Mouse (Mus musculus) midbrain, embryonic 10.5 days (tissue): ENCODE measurements around the gene Gtpbp10. TPM values are rescaled to one million over a fixed set of nuclear protein-coding genes. Genes with fewer than 3 reads are reported as not detected.

Source experiments
- DNase-seq: peaks from one replicate; pipeline ENCODE4 v3.0.0-alpha.2; 2017; ENCODE audit warnings: low spot score
- H3K27ac ChIP-seq: fragments of 300-500 bp; sonication (generic); replicated peaks from 2 replicates; pipeline ENCODE4 v1.5.1; 2016; ENCODE audit warnings: mild to moderate bottlenecking
- H3K27me3 ChIP-seq: fragments of 300-500 bp; sonication (generic); 2 replicates; pipeline ENCODE4 v1.6.1; 2016; ENCODE audit warnings: low read depth, mild to moderate bottlenecking; ENCODE audit not compliant: poor library complexity, severe bottlenecking
- H3K36me3 ChIP-seq: fragments of 300-500 bp; sonication (generic); 2 replicates; pipeline ENCODE4 v1.6.1; 2016; ENCODE audit warnings: mild to moderate bottlenecking, moderate library complexity
- H3K4me1 ChIP-seq: fragments of 300-500 bp; sonication (generic); 2 replicates; pipeline ENCODE4 v1.6.1; 2016
- H3K4me3 ChIP-seq: fragments of 300-500 bp; sonication (generic); 2 replicates; pipeline ENCODE4 v1.5.1; 2016; ENCODE audit warnings: mild to moderate bottlenecking, moderate library complexity
- H3K9me3 ChIP-seq: fragments of 300-500 bp; sonication (generic); replicated peaks from 2 replicates; pipeline ENCODE4 v1.6.1; 2016; ENCODE audit warnings: mild to moderate bottlenecking
- WGBS: fragments of 180-500 bp; shearing (Covaris S2); methylation state at CpG from one replicate; pipeline ENCODE4 v1.1.7; 2016; 5-methylcytosine and 5-hydroxymethylcytosine counted together
- polyA plus RNA-seq: library from polyadenylated mRNA; unstranded; fragments of >200 nt; fragmentation: Nextera tagmentation; extraction: Ambion mirVana; gene quantifications from 2 replicates; pipeline ENCODE4 v1.2.1, GENCODE M21; 2016

Gene Gtpbp10
- polyA plus RNA-seq, 1 experiment from 2014 or later = 34.7 TPM

GRCm38 (mm10) chr5:5514196-5515076 is 44.9 kb downstream of the Gtpbp10 start, which contains the start of gene Cldn12:
Gene Cldn12, minus strand, starts transcription at chr5:5514958.
- DNase-seq = peak; percentile 93
- Histone ChIP-seq H3K36me3 (peaks cover 12% of the 10 kb centered on the region), H3K4me1 (peaks cover 19% of the 10 kb centered on the region), H3K27me3 (no peaks in the 10 kb centered on the region), H3K27ac (peak within 1 kb of the TSS; percentile 91), H3K4me3 (peak within 1 kb of the TSS; percentile 85), H3K9me3 (no peaks in the 10 kb centered on the region)
- under 1% methylated on average over 79 of the region's 79 CpGs for WGBS

DNA sequence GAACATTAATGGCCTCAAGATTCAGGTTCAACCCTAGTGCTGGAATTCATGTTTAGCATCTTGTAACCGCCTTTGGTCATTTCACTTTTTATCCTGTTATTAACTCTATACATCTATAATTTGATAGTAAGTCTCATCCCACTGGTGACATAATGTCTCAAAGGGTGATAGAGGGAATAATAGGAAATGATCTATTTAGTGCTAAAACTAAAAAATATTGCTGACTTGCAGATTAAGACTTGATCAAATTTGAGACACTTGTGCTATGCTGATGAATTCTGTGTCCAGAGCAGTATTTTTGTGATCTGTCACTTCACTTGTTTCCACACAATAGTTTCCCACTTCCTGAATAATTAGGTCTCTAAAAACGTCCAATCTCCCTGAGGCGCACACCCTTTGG is 47.9 kb downstream of the Gtpbp10 start:
- DNase-seq = no peak

DNA sequence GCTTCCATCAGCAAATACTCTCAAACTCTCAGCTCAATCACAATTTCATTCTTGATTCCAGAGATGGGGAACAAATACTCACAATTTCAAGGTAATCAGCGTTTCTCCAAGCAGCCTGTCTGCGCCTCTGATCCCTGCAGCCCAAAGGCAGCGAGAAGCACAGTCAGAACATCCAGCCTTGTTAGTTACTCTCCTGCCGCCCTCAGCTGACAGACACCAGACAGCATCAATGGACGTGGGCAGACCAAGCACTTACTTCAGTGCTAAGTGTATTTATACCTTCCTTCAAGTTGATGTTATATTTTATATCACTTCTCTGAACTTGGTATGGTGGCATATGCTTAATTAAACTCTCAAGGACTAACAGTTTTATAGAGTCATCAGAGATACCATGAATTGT is 48.3 kb downstream of the Gtpbp10 start:
- Histone ChIP-seq H3K9me3 (no peaks in the 10 kb centered on the region), H3K4me1 (peaks cover 30% of the 10 kb centered on the region), H3K27me3 (no peaks in the 10 kb centered on the region), H3K4me3 (no peak overlapping the region), H3K36me3 (peaks cover 35% of the 10 kb centered on the region), H3K27ac (no peak overlapping the region)
- WGBS = 76% methylated on average over 5 of the region's 5 CpGs
- DNase-seq = no peak

More for the DNA sequence above, 47.9 kb downstream of the Gtpbp10 start:
- H3K27ac ChIP-seq = no peak overlapping the region
- no peak overlapping the region for H3K4me3 ChIP-seq
- no peaks in the 10 kb centered on the region for H3K27me3 ChIP-seq
- H3K36me3 ChIP-seq = peaks cover 33% of the 10 kb centered on the region
- H3K9me3 ChIP-seq = no peaks in the 10 kb centered on the region
- WGBS = 89% methylated on average over 3 of the region's 3 CpGs
- peaks cover 30% of the 10 kb centered on the region for H3K4me1 ChIP-seq

GRCm38 (mm10) chr5:5510304-5510887 is 48.9 kb downstream of the Gtpbp10 start:
- H3K4me3 ChIP-seq = no peak overlapping the region
- H3K27ac ChIP-seq = no peak overlapping the region
- H3K4me1 ChIP-seq = peaks cover 30% of the 10 kb centered on the region
- 73% methylated on average over 10 of the region's 10 CpGs for WGBS
- no peak for DNase-seq
- H3K36me3 ChIP-seq = peaks cover 35% of the 10 kb centered on the region
- H3K9me3 ChIP-seq = no peaks in the 10 kb centered on the region
- no peaks in the 10 kb centered on the region for H3K27me3 ChIP-seq

- H3K27ac ChIP-seq = 0 out of 2 replicates have a peak overlapping the region, but pooled peaks have one; percentile 42
- DNase-seq = no peak
- H3K4me3 ChIP-seq = no peak overlapping the region
- H3K4me1 ChIP-seq = peaks cover 19% of the 10 kb centered on the region
- H3K9me3 ChIP-seq = no peaks in the 10 kb centered on the region
- WGBS = 77% methylated on average over 10 of the region's 10 CpGs
- H3K27me3 ChIP-seq = no peaks in the 10 kb centered on the region
- peaks cover 43% of the 10 kb centered on the region for H3K36me3 ChIP-seq
Observed at GRCm38 (mm10) chr5:5508231-5508630, 51.1 kb downstream of the Gtpbp10 start.

- H3K27me3 ChIP-seq = no peaks in the 10 kb centered on the region
- WGBS = 55% methylated on average over 20 of the region's 20 CpGs
- no peaks in the 10 kb centered on the region for H3K9me3 ChIP-seq
- peaks cover 17% of the 10 kb centered on the region for H3K4me1 ChIP-seq
- 0 out of 2 replicates have a peak overlapping the region, but pooled peaks have one; percentile 42 for H3K27ac ChIP-seq
- H3K4me3 ChIP-seq = 0 out of 2 replicates have a peak overlapping the region, but pooled peaks have one; percentile 2
- DNase-seq = peak; percentile 65
- H3K36me3 ChIP-seq = peaks cover 43% of the 10 kb centered on the region
Observed at GRCm38 (mm10) chr5:5507701-5508225, 51.6 kb downstream of the Gtpbp10 start.

- DNase-seq = no peak
- no peak overlapping the region for H3K4me3 ChIP-seq
- H3K27me3 ChIP-seq = no peaks in the 10 kb centered on the region
- no peak overlapping the region for H3K27ac ChIP-seq
- peaks cover 11% of the 10 kb centered on the region for H3K4me1 ChIP-seq
- peaks cover 31% of the 10 kb centered on the region for H3K36me3 ChIP-seq
- no peaks in the 10 kb centered on the region for H3K9me3 ChIP-seq
- 90% methylated on average over 13 of the region's 13 CpGs for WGBS
Observed at GRCm38 (mm10) chr5:5504456-5504855, 54.9 kb downstream of the Gtpbp10 start.

GRCm38 (mm10) chr5:5503381-5503780 is 56.0 kb downstream of the Gtpbp10 start:
- Histone ChIP-seq H3K4me3 (no peak overlapping the region), H3K9me3 (no peaks in the 10 kb centered on the region), H3K4me1 (peaks cover 11% of the 10 kb centered on the region), H3K27me3 (no peaks in the 10 kb centered on the region), H3K27ac (no peak overlapping the region), H3K36me3 (peaks cover 29% of the 10 kb centered on the region)
- no peak for DNase-seq
- WGBS = 89% methylated on average over 4 of the region's 4 CpGs

DNA sequence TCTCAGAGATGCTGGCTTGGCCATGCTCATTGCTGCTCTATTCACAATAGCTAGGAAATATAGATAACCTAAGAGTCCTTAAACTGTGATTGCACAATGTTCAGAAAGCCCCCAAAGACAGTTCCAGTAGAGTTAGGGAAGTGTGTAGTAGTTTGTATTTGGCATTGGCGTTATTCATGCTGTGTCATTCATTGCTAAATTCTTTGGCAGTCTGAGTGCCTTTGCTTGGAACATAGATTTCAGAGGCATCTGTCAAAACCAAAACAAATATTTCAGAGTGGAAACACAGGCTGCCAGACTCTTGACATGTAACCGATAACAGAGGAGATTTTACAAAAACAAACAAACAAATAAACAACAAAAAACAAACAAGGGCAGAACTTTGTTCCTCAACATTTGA is 57.8 kb downstream of the Gtpbp10 start:
- H3K27me3 ChIP-seq = no peaks in the 10 kb centered on the region

DNA sequence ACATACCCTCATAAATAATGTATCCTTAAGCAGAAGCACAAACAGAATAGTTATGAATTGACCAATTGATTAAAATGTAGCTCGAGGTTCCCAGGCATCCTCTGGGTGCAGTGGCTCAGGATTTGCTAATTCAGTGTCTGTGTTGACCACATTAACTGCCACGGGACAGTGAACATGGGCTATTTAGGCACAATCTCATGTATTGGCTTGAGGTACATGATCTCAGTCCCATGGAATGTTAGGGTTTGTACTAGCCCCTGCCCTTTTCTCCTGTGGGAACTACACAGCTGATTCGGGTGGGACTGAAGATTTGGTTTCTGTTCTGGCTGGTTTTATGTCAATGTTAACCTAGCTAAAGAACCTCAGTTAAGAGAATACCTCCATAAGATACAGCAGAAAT is 62.9 kb downstream of the Gtpbp10 start:
- Histone ChIP-seq H3K27ac (no peak overlapping the region), H3K9me3 (no peaks in the 10 kb centered on the region), H3K36me3 (no peaks in the 10 kb centered on the region), H3K4me1 (no peaks in the 10 kb centered on the region), H3K27me3 (no peaks in the 10 kb centered on the region), H3K4me3 (no peak overlapping the region)
- DNase-seq = no peak
- 73% methylated on average over 3 of the region's 3 CpGs for WGBS

More for the DNA sequence above, 57.8 kb downstream of the Gtpbp10 start:
- H3K36me3 ChIP-seq = peaks cover 12% of the 10 kb centered on the region
- H3K4me3 ChIP-seq = no peak overlapping the region
- WGBS = 86% methylated on average over 2 of the region's 2 CpGs
- H3K27ac ChIP-seq = no peak overlapping the region
- DNase-seq = no peak
- no peaks in the 10 kb centered on the region for H3K4me1 ChIP-seq
- H3K9me3 ChIP-seq = no peaks in the 10 kb centered on the region

DNA sequence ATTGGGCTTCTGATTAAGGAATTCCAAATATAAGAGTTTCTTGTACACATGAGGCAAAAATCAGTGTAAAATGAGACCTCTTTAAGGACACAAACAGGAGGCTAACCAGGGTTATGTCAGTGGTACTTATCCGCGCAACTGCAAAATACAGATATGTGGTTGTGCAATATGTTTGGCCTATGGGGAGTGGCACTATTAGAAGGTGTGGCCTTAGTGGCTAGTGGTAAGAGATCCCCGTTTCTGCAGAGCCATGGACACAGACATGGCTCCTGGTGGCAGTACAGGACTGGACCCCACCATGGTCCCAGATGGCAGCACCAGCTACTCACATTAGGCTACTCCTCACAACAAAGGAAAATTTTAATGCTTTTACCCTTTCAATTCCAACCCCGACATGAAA is 64.3 kb downstream of the Gtpbp10 start:
- 94% methylated on average over 4 of the region's 4 CpGs for WGBS
- H3K9me3 ChIP-seq = no peaks in the 10 kb centered on the region
- no peak for DNase-seq
- no peaks in the 10 kb centered on the region for H3K36me3 ChIP-seq
- no peak overlapping the region for H3K27ac ChIP-seq
- no peak overlapping the region for H3K4me3 ChIP-seq
- no peaks in the 10 kb centered on the region for H3K4me1 ChIP-seq
- H3K27me3 ChIP-seq = no peaks in the 10 kb centered on the region

GRCm38 (mm10) chr5:5494269-5495005 is 64.9 kb downstream of the Gtpbp10 start:
- no peak for DNase-seq
- Histone ChIP-seq H3K27ac (no peak overlapping the region), H3K4me3 (no peak overlapping the region), H3K36me3 (no peaks in the 10 kb centered on the region), H3K9me3 (no peaks in the 10 kb centered on the region), H3K4me1 (no peaks in the 10 kb centered on the region), H3K27me3 (no peaks in the 10 kb centered on the region)
- 46% methylated on average over 16 of the region's 16 CpGs for WGBS
